Mouse (Mus musculus) liver, adult (tissue): Measurements from ENCODE around the gene Sox4.

Source experiments
- GATA4 ChIP-seq: IDR thresholded peaks from 2 replicates; pipeline ENCODE4 v1.6.1; 2014; ENCODE audit warnings: mild to moderate bottlenecking, low read length; ENCODE audit not compliant: insufficient replicate concordance

Sox4 gene

DNA sequence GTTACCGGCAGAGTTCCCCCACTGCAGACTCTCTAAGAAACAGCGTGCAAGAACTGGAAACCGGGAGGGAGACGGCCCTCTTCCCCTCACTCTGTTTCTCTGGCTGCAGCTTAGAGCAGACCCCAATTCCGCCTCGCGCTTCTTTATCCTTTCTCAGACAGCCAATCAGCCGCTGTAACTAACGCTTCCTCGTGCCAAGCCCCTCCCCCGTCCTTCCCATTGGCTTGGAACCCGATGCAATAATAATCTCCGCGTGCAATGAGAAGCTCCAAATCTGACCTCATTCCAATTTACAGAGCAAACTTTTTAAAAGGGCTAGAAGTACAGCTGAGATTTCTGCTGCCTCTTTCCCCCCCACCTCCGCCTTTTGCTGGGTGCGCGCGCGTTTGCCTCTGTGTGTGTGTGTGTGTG lies at the start of gene Sox4:
TSS of gene Sox4 (minus strand) at position 133 of the 411 bp plus-strand sequence.
- no peak for TF ChIP-seq GATA4

DNA sequence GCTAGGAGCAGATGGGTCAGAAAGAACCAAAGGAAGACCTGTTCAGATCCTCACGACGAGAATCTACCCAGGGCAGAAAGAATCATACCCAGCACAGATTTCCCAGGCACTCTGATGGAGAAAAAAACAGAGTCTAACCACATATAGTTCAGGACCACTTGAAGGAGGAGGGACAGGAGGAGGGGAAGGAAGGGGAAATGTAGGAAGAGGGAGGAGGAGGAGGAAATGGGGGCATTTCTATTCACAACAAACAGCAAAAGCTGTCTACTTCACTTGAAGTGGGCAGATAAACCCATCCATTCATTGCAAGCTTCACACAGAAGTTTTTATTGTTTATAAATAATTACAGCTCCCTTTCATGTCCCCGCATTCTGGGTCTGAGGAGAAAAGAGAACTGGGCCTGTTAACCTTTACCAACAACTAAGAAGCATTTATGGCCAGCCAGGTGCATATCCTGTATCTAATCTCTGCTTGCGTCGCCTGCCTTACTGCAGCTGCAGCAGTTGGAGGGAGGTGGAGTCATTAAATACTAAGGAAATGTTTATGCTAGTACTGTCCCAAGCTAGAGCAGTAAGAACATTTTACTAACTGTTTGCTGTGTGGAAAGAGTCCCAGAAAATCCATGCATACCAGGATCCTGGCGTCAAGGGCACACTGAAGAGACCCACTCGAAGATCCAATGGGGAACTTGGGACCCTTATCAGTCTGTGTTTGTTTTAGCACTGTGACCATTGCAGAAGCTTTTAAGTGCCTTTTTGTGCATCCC lies 38.6 kb upstream of the Sox4 start:
- no peak for TF ChIP-seq GATA4

GRCm38 (mm10) chr13:28988751-28989703 lies 35.5 kb upstream of the Sox4 start:
- no peak for TF ChIP-seq GATA4

- TF ChIP-seq GATA4, result no peak
Observed at GRCm38 (mm10) chr13:28980681-28981080, 27.2 kb upstream of the Sox4 start.

DNA sequence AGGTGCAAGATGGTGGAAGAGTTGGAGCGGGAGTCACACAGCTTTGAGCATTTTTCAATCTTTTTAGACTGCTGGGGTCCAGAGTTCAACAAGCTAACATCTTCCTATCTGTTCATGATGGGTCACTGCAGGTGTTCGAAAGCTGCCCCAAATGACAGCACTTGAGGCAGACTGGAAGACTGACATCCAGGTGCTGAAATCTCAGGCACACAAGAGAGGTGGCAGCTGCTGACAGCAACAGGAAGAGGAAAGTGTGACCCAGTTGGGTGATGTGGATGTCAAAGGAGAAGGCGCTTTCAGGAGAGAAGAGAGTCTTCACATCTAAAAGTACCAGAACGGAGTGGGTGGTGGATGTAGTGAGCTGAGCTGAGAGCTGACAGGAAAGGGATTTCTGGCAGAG lies 21.5 kb upstream of the Sox4 start:
- TF ChIP-seq GATA4, result no peak

GRCm38 (mm10) chr13:28974597-28974996 lies 21.1 kb upstream of the Sox4 start:
- no peak for TF ChIP-seq GATA4

- TF ChIP-seq GATA4, result no peak
Observed at GRCm38 (mm10) chr13:28960916-28961315, 7.4 kb upstream of the Sox4 start.

GRCm38 (mm10) chr13:28959458-28959978 lies 6.0 kb upstream of the Sox4 start:
- no peak for TF ChIP-seq GATA4

DNA sequence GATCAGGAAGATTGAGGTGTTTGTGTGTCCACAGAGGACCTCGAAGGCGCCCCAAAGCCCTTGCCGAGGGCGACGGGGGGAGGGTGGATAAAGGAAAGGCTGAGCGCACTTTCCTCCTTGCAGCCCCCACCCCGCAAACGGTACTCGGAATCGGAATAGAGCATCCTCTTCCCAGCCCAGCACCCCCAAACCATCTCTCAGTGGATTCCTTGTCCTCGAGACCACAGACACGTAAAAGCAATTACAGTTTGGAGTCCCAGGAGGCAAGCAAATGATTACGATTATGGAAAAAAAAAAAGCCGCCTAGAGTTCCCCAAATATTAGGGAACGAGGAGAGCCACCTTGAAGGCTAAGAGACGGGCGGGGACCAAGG lies 5.5 kb upstream of the Sox4 start:
- TF ChIP-seq GATA4, result no peak

- TF ChIP-seq GATA4, result no peak
Observed at GRCm38 (mm10) chr13:28958211-28959067, 4.9 kb upstream of the Sox4 start.

- TF ChIP-seq GATA4, result no peak; the same call in 1 of the 2 replicates
Observed at GRCm38 (mm10) chr13:28957765-28958164, 4.3 kb upstream of the Sox4 start.

DNA sequence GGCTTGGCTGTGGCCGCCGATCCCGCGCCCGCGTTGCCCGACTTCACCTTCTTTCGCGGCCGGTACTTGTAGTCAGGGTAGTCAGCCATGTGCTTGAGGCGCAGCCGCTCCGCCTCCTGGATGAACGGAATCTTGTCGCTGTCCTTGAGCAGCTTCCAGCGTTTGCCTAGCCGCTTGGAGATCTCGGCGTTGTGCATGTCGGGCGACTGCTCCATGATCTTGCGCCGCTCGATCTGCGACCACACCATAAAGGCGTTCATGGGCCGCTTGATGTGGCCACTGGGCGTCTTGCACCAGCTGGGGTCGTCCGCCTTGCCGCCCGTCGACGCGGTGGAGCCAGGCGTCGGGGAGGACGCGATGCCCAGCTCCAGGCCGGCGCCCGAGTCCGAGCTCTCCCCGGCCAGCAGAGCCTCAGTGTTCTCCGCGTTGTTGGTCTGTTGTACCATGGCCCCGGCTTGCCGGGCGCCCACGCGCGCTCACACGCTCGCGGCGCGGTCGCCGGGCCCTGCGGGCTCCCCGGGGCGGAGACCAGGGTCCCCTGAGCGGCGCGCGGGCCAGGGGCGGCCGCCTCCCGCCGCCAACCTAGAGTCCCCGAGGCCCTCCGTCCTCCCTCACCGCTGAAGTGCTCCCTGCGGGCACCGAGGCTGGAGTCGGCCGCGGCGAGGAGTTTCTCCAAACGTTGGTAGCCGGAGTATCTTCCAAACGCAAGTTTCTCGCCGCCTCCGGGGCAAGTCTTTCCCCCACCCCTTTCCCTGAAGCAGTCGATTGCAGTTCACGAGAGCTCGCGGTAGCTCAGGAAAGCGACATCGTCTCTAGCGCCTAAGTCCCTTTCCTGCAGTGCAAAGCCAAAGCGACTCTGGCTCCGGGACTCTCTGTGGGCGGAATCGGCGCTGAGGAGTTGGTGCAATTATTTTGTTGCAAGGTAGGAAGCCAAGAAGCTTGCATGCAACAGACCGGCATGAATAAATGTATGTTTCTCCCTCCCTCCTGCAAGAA lies 639 bp downstream of the Sox4 start:
- no peak for TF ChIP-seq GATA4

DNA sequence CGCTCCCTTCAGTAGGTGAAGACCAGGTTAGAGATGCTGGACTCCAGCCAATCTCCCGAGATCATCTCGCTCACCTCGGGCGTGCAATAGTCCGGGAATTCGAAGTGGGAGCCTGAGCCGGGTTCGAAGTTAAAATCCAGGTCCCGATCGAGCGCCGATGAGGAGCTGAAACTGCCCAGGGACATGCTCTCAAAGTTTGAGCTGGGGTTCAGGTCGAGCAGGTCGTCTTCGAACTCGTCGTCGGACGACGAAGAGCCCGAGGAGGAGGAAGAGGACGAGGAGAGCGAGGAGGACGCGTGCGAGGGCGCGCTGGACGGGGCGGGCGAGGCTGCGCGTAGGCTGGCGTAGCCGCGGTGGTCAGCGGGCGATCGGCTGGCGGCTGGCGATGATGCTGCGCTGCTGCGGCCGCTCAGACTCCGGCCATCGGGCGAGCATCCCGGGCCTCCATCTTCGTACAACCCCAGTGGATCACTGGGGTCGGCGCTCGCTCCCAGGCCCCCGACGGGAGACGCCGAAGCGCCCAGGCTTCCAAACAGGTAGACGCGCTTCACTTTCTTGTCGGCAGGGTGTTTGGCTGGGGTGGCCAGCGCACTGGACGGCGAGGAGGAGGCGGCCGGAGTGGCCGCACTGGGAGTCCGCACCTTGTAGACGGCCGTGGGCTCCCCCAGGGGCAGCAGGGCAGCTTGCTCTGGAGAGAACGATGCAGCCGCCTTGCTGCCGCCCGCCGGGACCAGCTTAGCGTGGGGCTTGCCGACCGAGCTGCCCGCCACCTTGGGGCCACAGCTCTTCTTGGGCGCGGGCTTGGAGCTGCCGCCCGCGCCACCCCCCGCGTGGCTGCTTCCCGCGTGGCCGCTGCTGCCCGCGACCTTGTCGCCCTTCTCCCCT lies 1.6 kb downstream of the Sox4 start:
- TF ChIP-seq GATA4, result no peak
